Mouse (Mus musculus) MEL (cell line): ENCODE measurements around the gene Tmie. TPM values are rescaled to one million over a fixed set of nuclear protein-coding genes. Genes with fewer than 3 reads are reported as not detected.

Source experiments
- DNase-seq: peaks from one replicate; pipeline ENCODE4 v3.0.0; 2011; ENCODE audit warnings: low read depth, low spot score
- H3K27ac ChIP-seq: 2 replicates; pipeline ENCODE4 v1.5.1; 2012; ENCODE audit warnings: low read depth, mild to moderate bottlenecking, control low read depth, low read length, moderate library complexity; ENCODE audit not compliant: control insufficient read depth
- H3K27me3 ChIP-seq, 2 experiments: fragments of 150-350 bp in 1 of 2; sonication (generic) in 1 of 2; 2 replicates each; pipeline ENCODE4 v1.6.1; 2012; ENCODE audit warnings: low read length in 2 of 2, mild to moderate bottlenecking in 2 of 2, improper control_type of control experiment in 1 of 2, moderate library complexity in 1 of 2; ENCODE audit not compliant: insufficient read depth in 2 of 2, control insufficient read depth in 1 of 2
- H3K36me3 ChIP-seq, 2 experiments: 2 replicates each; pipeline ENCODE4 v1.6.1; 2012 to 2014; ENCODE audit warnings: low read length in 2 of 2, improper control_type of control experiment in 1 of 2, inconsistent platforms in 1 of 2, mild to moderate bottlenecking in 1 of 2; ENCODE audit not compliant: insufficient read depth in 2 of 2, control insufficient read depth in 1 of 2
- H3K4me1 ChIP-seq, 2 experiments: fragments of 150-350 bp in 1 of 2; sonication (generic) in 1 of 2; 2 replicates each; pipeline ENCODE4 v1.6.1; 2012; ENCODE audit warnings: low read length in 2 of 2, improper control_type of control experiment in 1 of 2, mild to moderate bottlenecking in 1 of 2; ENCODE audit not compliant: insufficient read depth in 2 of 2, control insufficient read depth in 1 of 2
- H3K4me3 ChIP-seq, 2 experiments: fragments of 150-350 bp in 1 of 2; sonication (generic) in 1 of 2; 2 replicates each; pipeline ENCODE4 v1.5.1; 2012; ENCODE audit warnings: low read depth in 2 of 2, low read length in 2 of 2, mild to moderate bottlenecking in 2 of 2, moderate library complexity in 2 of 2, control low read depth in 1 of 2, improper control_type of control experiment in 1 of 2; ENCODE audit not compliant: control insufficient read depth in 1 of 2, insufficient read depth in 1 of 2
- H3K79me2 ChIP-seq: 2 replicates; pipeline ENCODE4 v1.6.1; 2012; ENCODE audit warnings: mild to moderate bottlenecking, low read length, moderate library complexity; ENCODE audit not compliant: control insufficient read depth, poor library complexity, insufficient read depth
- H3K9ac ChIP-seq: 2 replicates; pipeline ENCODE4 v1.6.1; 2012; ENCODE audit warnings: low read depth, mild to moderate bottlenecking, control low read depth, low read length, moderate library complexity; ENCODE audit not compliant: control insufficient read depth, poor library complexity, severe bottlenecking
- H3K9me3 ChIP-seq: fragments of 150-350 bp; sonication (generic); replicated peaks from 2 replicates; pipeline ENCODE4 v1.6.1; 2012; ENCODE audit warnings: mild to moderate bottlenecking, low read length, improper control_type of control experiment, moderate library complexity; ENCODE audit not compliant: insufficient read depth
- CHD1 ChIP-seq: IDR thresholded peaks from 2 replicates; pipeline ENCODE4 v1.6.1; 2012; ENCODE audit warnings: low read depth, mild to moderate bottlenecking, inconsistent platforms, low read length, improper control_type of control experiment
- CHD2 ChIP-seq: IDR thresholded peaks from 2 replicates; pipeline ENCODE4 v1.6.1; 2011; ENCODE audit warnings: low read length, improper control_type of control experiment
- CTCF ChIP-seq, 3 experiments: IDR thresholded peaks in 2 of 3; conservative IDR thresholded peaks in 1 of 3; 2 replicates each; pipeline ENCODE4 v1.5.1; 2011 to 2012; ENCODE audit warnings: low read length in 3 of 3, low read depth in 2 of 3, mild to moderate bottlenecking in 2 of 3, improper control_type of control experiment in 1 of 3, inconsistent platforms in 1 of 3, mixed read lengths in 1 of 3, moderate library complexity in 1 of 3; ENCODE audit not compliant: control insufficient read depth in 1 of 3, insufficient read depth in 1 of 3, poor library complexity in 1 of 3, severe bottlenecking in 1 of 3
- E2F4 ChIP-seq: IDR thresholded peaks from 2 replicates; pipeline ENCODE4 v1.6.1; 2011; ENCODE audit warnings: low read depth, low read length, improper control_type of control experiment, borderline replicate concordance
- ELF1 ChIP-seq: IDR thresholded peaks from 2 replicates; pipeline ENCODE4 v1.6.1; 2014; ENCODE audit warnings: low read depth, mild to moderate bottlenecking, inconsistent platforms, low read length, improper control_type of control experiment, moderate library complexity
- EP300 ChIP-seq, 2 experiments: IDR thresholded peaks; 2 replicates each; pipeline ENCODE4 v1.6.1; 2011; ENCODE audit warnings: improper control_type of control experiment in 2 of 2, low read length in 2 of 2, low read depth in 1 of 2, mild to moderate bottlenecking in 1 of 2
- GATA1 ChIP-seq: IDR thresholded peaks from 2 replicates; pipeline ENCODE4 v1.6.1; 2011; ENCODE audit warnings: low read depth, low read length, improper control_type of control experiment
- HCFC1 ChIP-seq: IDR thresholded peaks from 2 replicates; pipeline ENCODE4 v1.6.1; 2012; ENCODE audit warnings: low read depth, mild to moderate bottlenecking, inconsistent platforms, low read length, improper control_type of control experiment, moderate library complexity
- JUND ChIP-seq: IDR thresholded peaks from 2 replicates; pipeline ENCODE4 v1.6.1; 2011; ENCODE audit warnings: low read depth, mild to moderate bottlenecking, improper control_type of control experiment, low read length
- MAFK ChIP-seq: IDR thresholded peaks from 2 replicates; pipeline ENCODE4 v1.6.1; 2011; ENCODE audit warnings: low read depth, mild to moderate bottlenecking, low read length, improper control_type of control experiment, borderline replicate concordance
- MAZ ChIP-seq: IDR thresholded peaks from 2 replicates; pipeline ENCODE4 v1.6.1; 2012; ENCODE audit warnings: low read depth, mild to moderate bottlenecking, inconsistent platforms, low read length, improper control_type of control experiment
- MEF2A ChIP-seq: IDR thresholded peaks from 2 replicates; pipeline ENCODE4 v1.6.1; 2014; ENCODE audit warnings: low read depth, mild to moderate bottlenecking, inconsistent platforms, low read length, improper control_type of control experiment; ENCODE audit not compliant: poor library complexity, insufficient replicate concordance, severe bottlenecking; ENCODE audit errors: extremely low read depth
- NELFE ChIP-seq: IDR thresholded peaks from 2 replicates; pipeline ENCODE4 v1.6.1; 2011; ENCODE audit warnings: low read depth, low read length, improper control_type of control experiment
- POLR2AphosphoS2 ChIP-seq: IDR thresholded peaks from 2 replicates; pipeline ENCODE4 v1.6.1; 2011; ENCODE audit warnings: low read length, improper control_type of control experiment
- POLR2AphosphoS5 ChIP-seq: IDR thresholded peaks from 2 replicates; pipeline ENCODE4 v1.6.1; 2012; ENCODE audit warnings: low read depth, borderline replicate concordance, mild to moderate bottlenecking, inconsistent platforms, low read length, moderate library complexity, mixed read lengths
- RAD21 ChIP-seq: IDR thresholded peaks from 2 replicates; pipeline ENCODE4 v1.6.1; 2011; ENCODE audit warnings: mild to moderate bottlenecking, low read depth, low read length, improper control_type of control experiment
- RCOR1 ChIP-seq: IDR thresholded peaks from 2 replicates; pipeline ENCODE4 v1.6.1; 2012; ENCODE audit warnings: low read depth, mild to moderate bottlenecking, inconsistent platforms, low read length, improper control_type of control experiment
- SIN3A ChIP-seq: IDR thresholded peaks from 2 replicates; pipeline ENCODE4 v1.6.1; 2012; ENCODE audit warnings: low read length, improper control_type of control experiment, inconsistent platforms
- SMC3 ChIP-seq: IDR thresholded peaks from 2 replicates; pipeline ENCODE4 v1.6.1; 2011; ENCODE audit warnings: low read depth, low read length, improper control_type of control experiment
- TAL1 ChIP-seq: IDR thresholded peaks from 2 replicates; pipeline ENCODE4 v1.6.1; 2012; ENCODE audit warnings: mild to moderate bottlenecking, inconsistent platforms, low read length, moderate library complexity, mixed read lengths
- TBP ChIP-seq: IDR thresholded peaks from 2 replicates; pipeline ENCODE4 v1.8.0; 2011; ENCODE audit warnings: low read depth, low read length, improper control_type of control experiment
- TCF12 ChIP-seq: IDR thresholded peaks from 2 replicates; pipeline ENCODE4 v1.6.1; 2014; ENCODE audit warnings: low read depth, mild to moderate bottlenecking, inconsistent platforms, low read length, improper control_type of control experiment, moderate library complexity
- UBTF ChIP-seq: IDR thresholded peaks from 2 replicates; pipeline ENCODE4 v1.6.1; 2012; ENCODE audit warnings: low read depth, mild to moderate bottlenecking, inconsistent platforms, low read length, improper control_type of control experiment, moderate library complexity, borderline replicate concordance; ENCODE audit not compliant: insufficient read depth
- USF1 ChIP-seq: IDR thresholded peaks from 2 replicates; pipeline ENCODE4 v1.6.1; 2014; ENCODE audit warnings: low read depth, mild to moderate bottlenecking, inconsistent platforms, low read length, improper control_type of control experiment, moderate library complexity
- USF2 ChIP-seq, 2 experiments: IDR thresholded peaks; 2 replicates each; pipeline ENCODE4 v1.6.1; 2011 to 2012; ENCODE audit warnings: improper control_type of control experiment in 2 of 2, low read length in 2 of 2, borderline replicate concordance in 1 of 2, inconsistent platforms in 1 of 2, low read depth in 1 of 2, mild to moderate bottlenecking in 1 of 2; ENCODE audit not compliant: insufficient read depth in 1 of 2
- ZKSCAN1 ChIP-seq: IDR thresholded peaks from 2 replicates; pipeline ENCODE4 v1.6.1; 2012; ENCODE audit warnings: low read depth, mild to moderate bottlenecking, inconsistent platforms, low read length, improper control_type of control experiment, moderate library complexity
- ZMIZ1 ChIP-seq: IDR thresholded peaks from 2 replicates; pipeline ENCODE4 v1.6.1; 2012; ENCODE audit warnings: low read depth, mild to moderate bottlenecking, inconsistent platforms, low read length, improper control_type of control experiment, moderate library complexity
- ZNF384 ChIP-seq: IDR thresholded peaks from 2 replicates; pipeline ENCODE4 v1.6.1; 2012; ENCODE audit warnings: low read depth, mild to moderate bottlenecking, inconsistent platforms, low read length, improper control_type of control experiment
- polyA plus RNA-seq, 2 experiments: library from polyadenylated mRNA; stranded (reverse) in 1 of 2; unstranded in 1 of 2; fragments of >175 nt in 1 of 2; fragments of >200 nt in 1 of 2; gene quantifications; 2 replicates each; pipeline versions ENCODE4 v1.2.1 to v1.2.4; 2012; ENCODE audit warnings: low replicate concordance in 2 of 2, low read depth in 1 of 2; ENCODE audit not compliant: insufficient read length in 2 of 2, insufficient read depth in 1 of 2, missing spikeins in 1 of 2
- total RNA-seq: library from RNA; depleted of rRNA; stranded (reverse); fragments of 300-350 nt; gene quantifications from 2 replicates; pipeline ENCODE4 v1.2.3, GENCODE M21; 2012

The Tmie gene
- total and polyA plus RNA-seq, 3 experiments: not detected

GRCm38 (mm10) chr9:110916786-110917185 is 36.9 kb upstream of the Tmie start, which contains the start of gene Fam240a:
TSS of gene Fam240a (minus strand) at chr9:110916861.
- DNase-seq: no peak
- Histone ChIP-seq H3K9me3 (no peaks in the 10 kb centered on the region), H3K4me1 (no peaks in the 10 kb centered on the region), H3K27ac (no peak within 1 kb of the TSS), H3K4me3 (no peak within 1 kb of the TSS), H3K27me3 (no peaks in the 10 kb centered on the region), H3K36me3 (no peaks in the 10 kb centered on the region), H3K9ac (no peak within 1 kb of the TSS), H3K79me2 (no peaks in the 10 kb centered on the region)
- TF ChIP-seq JUND: no peak
- TF ChIP-seq CHD1: no peak
- no peak for TF ChIP-seq TBP
- TF ChIP-seq HCFC1: no peak
- no peak for TF ChIP-seq RAD21
- TF ChIP-seq GATA1: no peak
- no peak for TF ChIP-seq TAL1
- TF ChIP-seq POLR2AphosphoS5: no peak
- no peak for TF ChIP-seq MAZ
- no peak for TF ChIP-seq MEF2A
- TF ChIP-seq EP300 (IDR thresholded peaks at IDR 0.05; ENCODE audit: low read depth in 1 of 2, low read length in 2 of 2): no peak
- TF ChIP-seq MAFK: no peak
- no peak for TF ChIP-seq ZMIZ1
- TF ChIP-seq UBTF: no peak
- no peak for TF ChIP-seq SIN3A
- no peak for TF ChIP-seq RCOR1
- no peak for TF ChIP-seq SMC3
- TF ChIP-seq USF2 (IDR thresholded peaks at IDR 0.05; ENCODE audit: borderline replicate concordance in 1 of 2, insufficient read depth in 1 of 2, low read depth in 1 of 2, low read length in 2 of 2): no peak

- Histone ChIP-seq H3K9me3 (no peaks in the 10 kb centered on the region), H3K27ac (no peak overlapping the region), H3K79me2 (no peaks in the 10 kb centered on the region), H3K4me1 (no peaks in the 10 kb centered on the region), H3K4me3 (no peak overlapping the region), H3K27me3 (no peaks in the 10 kb centered on the region), H3K9ac (no peak overlapping the region), H3K36me3 (no peaks in the 10 kb centered on the region)
- TF ChIP-seq USF2 (IDR thresholded peaks at IDR 0.05; ENCODE audit: borderline replicate concordance in 1 of 2, insufficient read depth in 1 of 2, low read depth in 1 of 2, low read length in 2 of 2) (no peak), CHD1 (no peak), ZNF384 (no peak), MAZ (no peak), MAFK (no peak), POLR2AphosphoS2 (no peak), CHD2 (no peak), ZKSCAN1 (no peak), POLR2AphosphoS5 (no peak), CTCF (IDR thresholded peaks at IDR 0.05 in 2 of 3, conservative IDR thresholded peaks at IDR 0.05 in 1 of 3; ENCODE audit: control insufficient read depth in 1 of 3, insufficient read depth in 1 of 3, low read depth in 2 of 3, low read length in 3 of 3, poor library complexity in 1 of 3, severe bottlenecking in 1 of 3) (no peak), TCF12 (no peak), TAL1 (no peak), USF1 (no peak), NELFE (no peak), ELF1 (no peak), E2F4 (no peak), RCOR1 (no peak)
- no peak for DNase-seq
Measured at GRCm38 (mm10) chr9:110915466-110915865, 35.6 kb upstream of the Tmie start.
